Mouse (Mus musculus): ENCODE data around the gene Gm973.
"Not testable (repeated sequence)": the region's sequence is repeated elsewhere in the genome, so short reads cannot be mapped to it uniquely, and the experiment has no call there.

DNA sequence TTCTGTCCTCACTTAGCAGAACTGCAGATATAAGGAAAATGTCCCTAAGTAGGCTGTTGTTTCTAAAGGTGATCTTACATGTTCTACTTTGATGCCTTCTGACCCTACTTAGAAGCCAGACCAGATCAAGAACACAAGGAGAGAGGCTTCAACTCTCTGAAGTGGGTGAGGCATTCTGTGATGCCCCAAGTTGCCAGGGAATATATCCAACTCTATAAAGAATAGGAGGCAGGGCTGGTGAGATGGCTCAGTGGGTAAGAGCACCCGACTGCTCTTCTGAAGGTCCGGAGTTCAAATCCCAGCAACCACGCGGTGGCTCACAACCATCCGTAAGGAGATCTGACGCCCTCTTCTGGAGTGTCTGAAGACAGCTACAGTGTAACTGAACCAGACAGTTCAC lies 114.3 kb downstream of the Gm973 start:
- TF ChIP-seq CTCF, POLR2A (IDR thresholded peaks at IDR 0.05; ENCODE audit: extremely low read depth, insufficient read depth, low read length): not testable (repeated sequence)
